Mouse (Mus musculus) kidney, embryonic 14.5 days (tissue): Measurements from ENCODE around the gene Zc3h7b. TPM values are rescaled to one million over a fixed set of nuclear protein-coding genes. Genes with fewer than 3 reads are reported as not detected.

Source experiments
- ATAC-seq: fragments of 200-750 bp; cut with Nextera tagmentation; 2 replicates; pipeline ENCODE4 v1.8.0; 2017; ENCODE audit warnings: moderate number of reproducible peaks, mild to moderate bottlenecking, moderate TSS enrichment, moderate library complexity; ENCODE audit not compliant: low FRiP score, low TSS enrichment
- H3K27ac ChIP-seq: fragments of 300-500 bp; sonication (generic); 2 replicates; pipeline ENCODE4 v1.5.1; 2014; ENCODE audit warnings: low read depth, mild to moderate bottlenecking, low read length, moderate library complexity, mixed read lengths
- H3K27me3 ChIP-seq: fragments of 300-500 bp; sonication (generic); 2 replicates; pipeline ENCODE4 v1.6.1; 2014; ENCODE audit warnings: mild to moderate bottlenecking, low read length; ENCODE audit not compliant: control insufficient read depth, insufficient read depth
- H3K36me3 ChIP-seq: fragments of 300-500 bp; sonication (generic); 2 replicates; pipeline ENCODE4 v1.6.1; 2014; ENCODE audit warnings: low read length, mixed read lengths; ENCODE audit not compliant: control insufficient read depth, insufficient read depth
- H3K4me1 ChIP-seq: fragments of 300-500 bp; sonication (generic); 2 replicates; pipeline ENCODE4 v1.6.1; 2014; ENCODE audit warnings: low read length, mixed read lengths; ENCODE audit not compliant: control insufficient read depth, insufficient read depth
- H3K4me2 ChIP-seq: fragments of 300-500 bp; sonication (generic); replicated peaks from 2 replicates; pipeline ENCODE4 v1.6.1; 2014; ENCODE audit warnings: low read depth, mild to moderate bottlenecking, low read length
- H3K4me3 ChIP-seq: fragments of 300-500 bp; sonication (generic); 2 replicates; pipeline ENCODE4 v1.5.1; 2014; ENCODE audit warnings: mild to moderate bottlenecking, low read length
- H3K9ac ChIP-seq: fragments of 300-500 bp; sonication (generic); 2 replicates; pipeline ENCODE4 v1.6.1; 2014; ENCODE audit warnings: low read depth, mild to moderate bottlenecking, low read length, moderate library complexity
- H3K9me3 ChIP-seq: fragments of 300-500 bp; sonication (generic); 2 replicates; pipeline ENCODE4 v1.6.1; 2016; ENCODE audit warnings: low read length; ENCODE audit not compliant: control insufficient read depth
- WGBS: fragments of 180-500 bp; shearing (Covaris S2); extraction: QIAGEN DNeasy Blood & Tissue Kit; methylation state at CpG from one replicate; pipeline ENCODE4 v1.1.7; 2014; 5-methylcytosine and 5-hydroxymethylcytosine counted together
- polyA plus RNA-seq: library from polyadenylated mRNA; unstranded; fragments of >200 nt; fragmentation: Nextera tagmentation; extraction: Ambion mirVana; gene quantifications from 2 replicates; pipeline ENCODE4 v1.2.1, GENCODE M21; 2014

The Zc3h7b gene
- polyA plus RNA-seq, 1 experiment from 2014 or later: 60.5 TPM

DNA sequence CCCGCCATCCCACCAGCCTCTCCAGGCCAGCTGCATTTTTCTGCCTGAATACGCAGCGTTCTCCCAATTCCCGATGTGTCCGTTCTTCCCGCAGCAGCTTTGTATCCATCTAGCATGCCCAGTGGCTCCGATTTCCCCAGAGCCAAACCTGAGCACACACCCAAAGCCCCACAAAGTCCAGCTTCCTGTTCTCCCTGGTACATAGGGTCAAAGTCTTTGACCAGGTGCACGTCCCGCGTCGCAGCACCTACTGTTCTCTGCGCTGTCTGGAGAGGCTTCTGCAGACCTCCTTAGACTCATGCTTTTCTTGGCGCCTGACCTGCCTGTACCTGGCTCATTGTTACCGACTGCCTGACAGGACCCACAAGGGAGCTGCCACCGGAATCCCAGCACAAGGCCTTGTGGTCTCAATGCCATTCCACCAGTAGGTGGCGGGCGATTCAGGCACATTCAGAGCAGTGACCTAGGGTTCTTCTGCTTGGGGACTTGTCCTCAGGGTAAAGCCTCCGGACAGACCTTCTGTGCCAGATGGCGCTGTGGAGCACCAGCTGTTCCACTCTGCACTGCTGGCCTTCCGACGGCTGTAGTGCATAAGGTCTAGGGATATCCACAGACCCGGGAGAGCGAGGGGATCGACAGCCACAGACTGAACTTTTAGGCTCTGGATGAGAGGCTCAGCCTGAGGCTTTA is 86.4 kb downstream of the Zc3h7b start:
- no peak overlapping the region for H3K4me3 ChIP-seq
- H3K36me3 ChIP-seq: peaks cover under 1% of the 10 kb centered on the region; the same call in 1 of the 2 replicates
- 19% methylated on average over 24 of the region's 24 CpGs for WGBS

DNA sequence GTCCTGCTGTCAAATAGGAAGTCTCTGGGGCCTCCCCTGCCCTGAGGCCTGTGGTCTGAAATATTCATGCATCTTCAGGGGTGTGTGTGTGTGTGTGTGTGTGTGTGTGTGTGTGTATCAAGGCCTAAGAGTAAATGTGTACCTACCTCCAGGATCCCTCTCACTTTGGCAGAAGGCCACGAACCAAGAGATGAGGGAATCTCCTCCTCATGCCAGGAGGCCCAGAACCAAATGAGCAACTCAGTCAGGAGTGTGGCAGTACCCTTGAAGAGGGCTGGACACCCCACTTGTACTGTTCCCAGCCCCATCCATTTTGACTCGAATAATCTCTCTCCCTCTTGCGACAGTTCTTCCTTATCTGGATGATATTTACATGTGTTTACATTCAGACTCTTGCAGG is 87.4 kb downstream of the Zc3h7b start:
- H3K4me1 ChIP-seq: peaks cover 7% of the 10 kb centered on the region
- H3K4me2 ChIP-seq: no peak overlapping the region
- no peaks in the 10 kb centered on the region; the same call in 1 of the 2 replicates for H3K36me3 ChIP-seq
- no peak overlapping the region for H3K27ac ChIP-seq
- no peaks in the 10 kb centered on the region for H3K9me3 ChIP-seq
- no peak for ATAC-seq
- 76% methylated on average over 3 of the region's 3 CpGs for WGBS
- no peak overlapping the region for H3K4me3 ChIP-seq
- H3K9ac ChIP-seq: no peak overlapping the region
- H3K27me3 ChIP-seq: no peaks in the 10 kb centered on the region

More for the DNA sequence above, 86.4 kb downstream of the Zc3h7b start:
- Histone ChIP-seq H3K4me2 (peak overlapping the region; percentile 15; the same call in 1 of the 2 replicates), H3K27me3 (no peaks in the 10 kb centered on the region), H3K9me3 (no peaks in the 10 kb centered on the region), H3K27ac (no peak overlapping the region), H3K9ac (peak overlapping the region; percentile 31; the same call in 1 of the 2 replicates), H3K4me1 (peaks cover 7% of the 10 kb centered on the region)
- peak; percentile 90 for ATAC-seq

GRCm38 (mm10) chr15:81833481-81833880 is 88.6 kb downstream of the Zc3h7b start:
- H3K36me3 ChIP-seq: no peaks in the 10 kb centered on the region
- WGBS: 74% methylated on average over 4 of the region's 4 CpGs

DNA sequence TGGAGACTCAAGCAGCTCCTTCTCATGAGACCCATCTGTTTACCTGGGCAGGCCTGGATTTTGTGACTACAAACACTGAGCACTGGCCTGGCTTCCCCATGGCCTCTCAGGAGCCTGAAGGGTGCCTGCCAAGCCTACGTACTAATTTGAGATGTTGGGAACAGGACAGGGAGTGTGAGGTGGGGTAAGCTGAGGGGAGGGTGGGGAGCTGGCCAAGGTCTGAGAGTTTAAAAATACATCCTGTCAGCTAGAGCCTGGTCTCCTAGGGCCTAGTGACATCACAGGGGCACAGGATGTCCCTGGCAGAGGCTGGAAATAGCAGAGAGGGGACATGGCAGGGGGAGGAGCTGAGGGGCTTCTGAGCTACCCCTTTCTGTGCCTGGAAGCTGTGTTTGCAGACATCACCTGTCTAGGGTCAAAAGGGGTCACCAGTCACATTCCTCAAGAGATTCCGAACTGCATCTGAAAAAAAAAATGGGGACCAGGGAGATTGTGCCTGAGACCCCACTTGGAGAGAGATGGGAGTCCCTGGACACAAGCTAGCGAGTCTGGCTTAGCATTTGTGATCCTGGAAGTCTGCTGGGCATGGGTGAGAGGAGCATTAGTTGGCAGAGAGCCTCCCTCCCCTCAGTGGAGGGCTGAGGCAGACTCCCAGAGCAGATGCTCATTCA is 89.4 kb downstream of the Zc3h7b start:
- Histone ChIP-seq H3K36me3 (no peaks in the 10 kb centered on the region), H3K4me2 (no peak overlapping the region), H3K9me3 (no peaks in the 10 kb centered on the region), H3K27me3 (no peaks in the 10 kb centered on the region), H3K4me1 (peaks cover 7% of the 10 kb centered on the region), H3K27ac (no peak overlapping the region), H3K9ac (no peak overlapping the region), H3K4me3 (no peak overlapping the region)
- ATAC-seq: no peak
- 67% methylated on average over 3 of the region's 3 CpGs for WGBS

More at GRCm38 (mm10) chr15:81833481-81833880, 88.6 kb downstream of the Zc3h7b start:
- no peaks in the 10 kb centered on the region for H3K9me3 ChIP-seq
- no peaks in the 10 kb centered on the region for H3K27me3 ChIP-seq
- no peak overlapping the region for H3K4me2 ChIP-seq
- no peak for ATAC-seq
- H3K4me3 ChIP-seq: no peak overlapping the region
- H3K4me1 ChIP-seq: peaks cover 7% of the 10 kb centered on the region
- H3K27ac ChIP-seq: no peak overlapping the region
- no peak overlapping the region for H3K9ac ChIP-seq

GRCm38 (mm10) chr15:81835007-81835880 is 90.4 kb downstream of the Zc3h7b start:
- ATAC-seq: no peak
- Histone ChIP-seq H3K27me3 (no peaks in the 10 kb centered on the region), H3K9ac (peak overlapping the region; percentile 9; the same call in 1 of the 2 replicates), H3K4me2 (no peak overlapping the region; the same call in 1 of the 2 replicates), H3K27ac (no peak overlapping the region), H3K9me3 (no peaks in the 10 kb centered on the region), H3K36me3 (no peaks in the 10 kb centered on the region), H3K4me1 (peaks cover 7% of the 10 kb centered on the region), H3K4me3 (no peak overlapping the region)
- 62% methylated on average over 10 of the region's 10 CpGs for WGBS

GRCm38 (mm10) chr15:81836124-81836821 is 91.4 kb downstream of the Zc3h7b start:
- Histone ChIP-seq H3K27me3 (no peaks in the 10 kb centered on the region), H3K27ac (no peak overlapping the region), H3K9ac (peak overlapping the region; percentile 7; the same call in 1 of the 2 replicates), H3K4me2 (peak overlapping the region; percentile 47), H3K36me3 (no peaks in the 10 kb centered on the region), H3K4me1 (peaks cover 7% of the 10 kb centered on the region), H3K9me3 (no peaks in the 10 kb centered on the region), H3K4me3 (peak overlapping the region; percentile 30)
- ATAC-seq: peak; percentile 87
- 3% methylated on average over 33 of the region's 33 CpGs for WGBS

DNA sequence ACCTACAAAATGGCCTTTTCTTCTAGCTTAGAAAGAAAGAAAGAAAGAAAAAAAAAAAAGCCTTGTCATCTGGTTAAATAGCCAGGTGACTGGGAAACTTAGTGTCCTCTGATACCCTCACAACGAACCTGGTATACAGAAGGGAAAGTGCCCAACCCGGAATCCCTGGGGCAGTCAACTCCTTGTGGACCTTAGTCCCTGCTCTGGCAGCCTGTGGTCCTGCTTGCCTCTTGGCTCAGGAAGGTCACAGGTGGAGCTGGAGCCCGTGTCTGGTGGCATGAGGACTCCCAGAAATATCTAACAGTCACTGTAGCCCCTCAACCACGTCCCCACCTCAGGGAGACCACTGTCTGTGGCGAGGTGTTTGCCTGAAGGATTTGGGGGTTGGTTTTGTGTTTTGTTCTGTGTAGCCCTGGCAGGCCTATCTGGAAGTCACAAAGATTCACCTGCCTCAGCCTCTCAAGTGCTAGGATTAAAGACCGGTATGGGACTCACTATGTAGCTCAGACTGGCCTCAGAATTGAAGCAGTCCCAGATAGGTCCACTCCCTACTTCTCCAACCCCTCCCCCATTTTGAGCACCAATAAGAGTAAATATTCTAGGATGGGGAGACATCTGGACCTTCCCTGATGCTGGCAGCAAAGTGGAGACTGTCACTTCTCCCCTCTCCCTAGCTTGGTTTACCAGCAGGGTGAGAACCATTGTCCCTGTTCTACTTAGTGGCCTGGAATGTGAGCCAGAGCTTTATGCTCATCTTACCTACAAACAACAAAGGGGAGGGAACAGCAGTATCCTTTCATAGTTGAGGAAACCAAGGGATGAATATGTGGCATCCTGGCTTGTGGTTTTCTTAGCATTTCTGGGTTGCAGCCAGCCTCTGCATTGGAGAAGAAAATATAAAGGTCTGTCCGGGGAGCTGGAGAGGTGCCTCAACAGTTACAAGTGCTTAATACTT is 92.4 kb downstream of the Zc3h7b start:
- H3K4me1 ChIP-seq: peaks cover 7% of the 10 kb centered on the region
- no peak overlapping the region for H3K4me3 ChIP-seq
- no peaks in the 10 kb centered on the region for H3K9me3 ChIP-seq
- no peaks in the 10 kb centered on the region for H3K27me3 ChIP-seq
- no peak overlapping the region for H3K9ac ChIP-seq
- H3K27ac ChIP-seq: no peak overlapping the region
- no peak overlapping the region; the same call in 1 of the 2 replicates for H3K4me2 ChIP-seq
- WGBS: 57% methylated on average over 7 of the region's 7 CpGs
- no peaks in the 10 kb centered on the region for H3K36me3 ChIP-seq
- no peak for ATAC-seq
